Mouse (Mus musculus): ENCODE data around the gene Chrm4. TPM values are rescaled to one million over a fixed set of nuclear protein-coding genes. Genes with fewer than 3 reads are reported as not detected.

The Chrm4 gene
- not detected for total RNA-seq (2021)
- long read RNA-seq, experiment 1: 0 reads
- long read RNA-seq, experiment 2: 0 reads

DNA sequence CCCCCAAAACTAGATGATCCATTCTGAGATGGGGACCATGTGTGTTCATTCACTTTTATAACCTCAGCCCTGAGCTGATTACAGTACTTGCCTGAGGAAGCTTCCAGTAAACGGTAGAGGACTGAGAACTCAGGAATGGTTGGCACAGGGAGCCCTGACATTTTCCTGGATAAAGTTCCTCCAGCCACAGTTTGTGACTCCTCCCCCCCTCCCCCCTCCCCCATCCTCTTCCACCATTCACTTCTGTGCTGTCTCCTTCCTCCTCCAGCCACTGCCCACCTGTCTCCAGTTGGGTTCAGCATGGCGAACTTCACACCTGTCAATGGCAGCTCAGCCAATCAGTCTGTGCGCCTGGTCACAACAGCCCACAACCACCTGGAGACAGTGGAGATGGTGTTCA, at the start of gene Chrm4:
TSS of gene Chrm4 (plus strand) at position 301 of the 400 bp plus-strand sequence.
- DNase-seq: no peak

GRCm38 (mm10) chr2:91878387-91879180, 48.5 kb upstream of the Chrm4 start:
- no peak for DNase-seq

DNA sequence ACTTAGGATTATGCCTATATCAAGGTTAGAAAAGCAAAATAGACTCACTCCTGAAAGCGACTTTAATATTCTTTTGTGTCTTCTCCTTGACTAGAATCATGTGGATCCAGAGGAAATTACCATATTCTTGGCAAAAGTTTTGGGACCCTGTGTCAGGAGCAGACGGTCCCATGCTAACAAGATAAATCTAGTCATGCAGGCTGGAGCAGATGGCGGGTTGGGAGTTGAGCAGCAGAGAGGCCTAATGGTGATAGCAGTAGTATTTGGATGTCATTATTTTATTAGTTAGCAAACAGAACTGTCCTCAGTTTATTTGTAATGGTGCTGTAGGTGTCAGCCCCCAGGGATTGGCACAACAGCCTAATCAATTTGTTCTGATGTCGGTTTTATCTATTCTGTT, 43.1 kb upstream of the Chrm4 start:
- DNase-seq: no peak

DNA sequence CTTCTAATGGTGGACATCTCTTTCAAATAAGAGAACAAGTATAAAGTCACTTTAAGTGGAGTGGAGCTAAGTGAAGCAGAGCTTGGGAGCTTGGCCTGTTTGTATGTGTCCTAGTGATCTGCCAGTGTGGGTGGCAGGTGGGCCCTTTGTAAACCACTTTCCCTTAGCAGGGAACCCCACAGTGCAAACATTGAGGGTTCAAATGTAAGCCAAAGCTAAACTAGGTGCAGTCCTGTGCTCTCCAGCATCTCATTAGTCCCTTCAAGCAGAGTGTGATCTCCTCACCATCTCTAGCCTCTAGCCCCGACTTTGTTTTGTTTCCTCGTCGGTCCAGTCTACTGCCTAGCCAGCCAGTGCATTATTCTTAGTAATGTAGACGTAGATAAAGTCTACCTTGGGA, 42.4 kb upstream of the Chrm4 start:
- DNase-seq: no peak

DNA sequence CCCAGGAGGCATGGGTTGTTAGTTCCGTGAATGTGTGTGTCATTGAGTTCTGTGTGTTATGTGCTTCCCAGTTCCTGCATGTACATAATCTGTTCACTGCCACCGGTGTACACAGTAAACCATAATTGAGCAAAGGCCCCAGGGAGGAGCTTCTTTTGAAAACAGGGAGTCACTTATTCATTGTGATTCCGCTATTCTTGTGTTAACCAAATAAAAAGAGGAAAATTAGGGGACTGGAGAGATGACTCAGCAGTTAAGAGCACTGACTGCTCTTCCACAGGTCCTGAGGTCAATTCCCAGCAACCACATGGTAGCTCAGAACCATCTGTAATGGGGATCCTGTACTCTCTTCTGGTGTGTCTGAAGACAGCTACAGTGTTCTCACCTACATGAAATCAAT, 32.3 kb upstream of the Chrm4 start:
- DNase-seq: no peak

GRCm38 (mm10) chr2:91895401-91895800, 31.6 kb upstream of the Chrm4 start:
- no peak for DNase-seq

- DNase-seq: no peak
These were observed 29.1 kb upstream of the Chrm4 start for GRCm38 (mm10) chr2:91897968-91898367.

DNA sequence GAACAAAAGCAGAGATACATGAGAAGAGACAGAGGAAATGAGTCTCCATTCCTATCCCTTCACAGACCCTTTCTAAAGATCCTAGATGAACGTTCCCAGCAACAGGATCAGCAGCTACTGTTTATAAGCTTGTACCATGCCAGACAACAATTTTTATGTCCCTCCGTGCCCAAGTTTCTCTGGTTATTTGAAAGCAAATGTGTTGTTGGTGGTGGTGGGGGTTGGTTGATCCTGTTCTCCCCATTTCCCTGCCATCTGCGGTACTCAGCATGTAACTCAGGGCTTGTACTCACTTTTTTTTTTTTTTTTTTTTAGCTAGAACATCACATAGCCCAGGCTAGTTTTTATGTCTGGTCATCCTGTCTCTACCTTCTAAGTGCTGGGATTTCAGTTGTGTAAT, 27.9 kb upstream of the Chrm4 start:
- no peak for DNase-seq

DNA sequence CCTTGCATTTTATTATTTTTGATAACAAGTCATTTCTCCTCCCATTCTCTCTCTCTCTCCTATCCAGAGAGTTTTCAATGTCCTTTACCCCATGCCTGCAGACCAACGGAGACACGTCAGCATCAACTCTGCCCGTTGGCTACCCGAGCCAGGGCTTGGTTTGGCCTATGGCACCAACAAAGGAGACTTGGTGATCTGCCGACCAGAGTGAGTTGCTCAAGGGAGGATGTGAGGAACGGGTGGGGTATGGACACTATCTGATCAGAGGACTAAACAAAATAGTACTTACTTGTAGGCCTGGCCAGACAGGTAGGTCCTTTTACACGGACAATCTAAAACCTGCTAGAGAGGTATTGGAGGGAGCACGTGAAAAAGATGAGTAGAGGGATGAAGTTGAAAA, 26.6 kb upstream of the Chrm4 start:
- DNase-seq: no peak

DNA sequence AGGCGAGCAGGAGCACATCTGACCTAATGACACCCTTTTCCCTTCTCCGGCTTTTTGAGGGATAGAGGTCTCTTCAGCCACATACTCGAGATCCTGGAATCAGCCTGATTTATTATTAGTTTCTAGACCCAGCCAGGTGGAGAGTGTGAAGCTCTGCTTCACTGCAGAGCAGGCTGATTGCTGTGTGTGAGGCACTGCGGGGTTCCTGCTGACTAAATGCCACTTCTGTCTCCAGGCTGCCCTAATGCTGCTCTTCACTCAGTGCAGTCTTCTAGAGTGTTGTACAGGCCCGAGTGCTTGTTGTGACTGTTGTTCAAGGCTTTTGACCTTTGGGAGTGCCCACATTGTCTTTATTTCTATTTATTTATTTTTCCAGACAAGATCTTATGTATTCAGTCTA, 24.7 kb upstream of the Chrm4 start:
- DNase-seq: no peak

DNA sequence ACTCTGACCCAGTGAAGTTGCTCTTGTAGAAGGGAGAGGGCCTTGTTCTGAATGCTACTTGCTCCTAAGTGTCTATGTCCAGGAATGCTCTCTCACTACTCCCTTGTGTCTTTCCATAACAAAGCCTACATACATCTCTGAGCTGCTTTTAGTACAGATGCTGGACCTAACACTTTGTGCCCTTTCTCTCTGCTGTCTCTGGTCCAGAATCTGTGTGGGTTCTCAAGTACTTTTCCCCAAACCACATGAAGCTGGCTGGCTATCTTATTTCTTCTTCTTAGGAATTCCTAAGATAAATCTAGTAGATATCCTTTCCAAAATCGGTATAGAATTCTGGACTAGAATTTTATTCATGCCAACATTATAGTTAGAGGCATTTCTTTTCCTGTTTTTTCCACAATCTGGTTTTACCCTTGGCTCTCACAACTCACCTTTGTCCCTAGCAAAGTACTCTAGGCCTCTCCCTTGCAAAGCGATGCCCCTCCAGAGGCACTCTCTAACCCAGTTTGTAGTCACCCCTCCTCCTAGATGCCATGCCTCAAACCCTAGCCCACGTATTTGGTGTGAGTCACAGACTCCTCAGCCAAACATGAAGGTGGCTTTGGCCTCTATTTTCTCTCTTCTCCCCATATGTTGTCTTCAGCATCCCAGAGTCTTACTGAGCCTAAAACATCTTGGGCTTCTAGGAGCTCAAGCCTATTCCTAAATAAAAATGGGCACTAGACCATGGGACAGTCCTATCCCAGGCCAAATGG, 23.7 kb upstream of the Chrm4 start:
- no peak for DNase-seq

DNA sequence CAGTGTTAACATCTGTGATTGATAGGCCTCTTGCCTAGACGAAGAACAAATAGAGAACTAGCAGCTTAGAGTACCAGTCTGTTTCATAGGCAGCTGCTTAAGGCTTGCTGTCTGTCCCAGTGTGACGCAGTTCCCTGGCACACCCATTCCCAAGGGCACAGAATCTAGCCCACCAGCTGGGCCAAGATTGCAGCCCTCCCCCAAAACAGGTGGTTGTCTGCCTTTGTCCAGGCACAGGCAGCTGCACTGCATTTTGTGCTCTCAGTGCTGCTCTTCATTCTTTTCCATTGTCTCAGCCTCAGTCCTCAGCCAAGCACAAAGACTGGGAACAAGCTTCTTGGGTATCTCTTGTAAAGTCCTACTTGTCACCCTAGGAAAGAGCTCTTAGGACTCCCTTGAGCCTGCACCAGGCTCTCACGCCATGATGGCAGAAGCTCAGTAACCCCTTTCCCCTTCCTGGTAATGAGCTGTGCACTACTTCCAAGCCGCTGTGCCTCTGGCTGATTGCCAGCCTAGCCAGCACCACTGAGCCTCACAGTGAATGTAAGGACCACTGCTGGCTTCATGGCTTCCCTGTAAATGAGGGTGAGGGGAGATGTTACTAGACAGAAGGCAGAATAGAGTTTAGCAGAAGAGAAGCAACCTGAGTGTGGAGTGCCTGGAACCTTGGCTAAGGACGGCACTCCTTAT, 22.3 kb upstream of the Chrm4 start:
- DNase-seq: no peak

DNA sequence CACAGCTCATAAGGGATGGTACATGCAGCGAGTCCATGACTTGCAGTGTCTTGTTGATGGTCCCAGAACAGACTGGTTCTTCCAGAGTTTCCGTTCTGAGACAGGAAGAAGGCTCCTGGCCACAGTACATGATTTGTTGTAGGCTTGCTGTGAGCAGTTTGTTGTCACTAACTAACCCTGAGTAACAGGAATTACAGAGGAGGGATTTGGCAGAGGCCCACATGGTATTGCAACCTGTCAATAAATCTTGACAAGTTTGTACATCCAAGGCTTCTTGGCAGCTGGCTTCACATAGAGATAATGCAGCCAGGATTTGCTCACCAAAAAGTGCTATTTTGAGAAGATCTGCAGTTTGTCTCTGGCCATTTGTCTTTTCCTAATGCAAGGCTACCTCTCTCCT, 20.9 kb upstream of the Chrm4 start:
- no peak for DNase-seq

- no peak for DNase-seq
These were observed 14.4 kb upstream of the Chrm4 start for GRCm38 (mm10) chr2:91912616-91913015.

DNA sequence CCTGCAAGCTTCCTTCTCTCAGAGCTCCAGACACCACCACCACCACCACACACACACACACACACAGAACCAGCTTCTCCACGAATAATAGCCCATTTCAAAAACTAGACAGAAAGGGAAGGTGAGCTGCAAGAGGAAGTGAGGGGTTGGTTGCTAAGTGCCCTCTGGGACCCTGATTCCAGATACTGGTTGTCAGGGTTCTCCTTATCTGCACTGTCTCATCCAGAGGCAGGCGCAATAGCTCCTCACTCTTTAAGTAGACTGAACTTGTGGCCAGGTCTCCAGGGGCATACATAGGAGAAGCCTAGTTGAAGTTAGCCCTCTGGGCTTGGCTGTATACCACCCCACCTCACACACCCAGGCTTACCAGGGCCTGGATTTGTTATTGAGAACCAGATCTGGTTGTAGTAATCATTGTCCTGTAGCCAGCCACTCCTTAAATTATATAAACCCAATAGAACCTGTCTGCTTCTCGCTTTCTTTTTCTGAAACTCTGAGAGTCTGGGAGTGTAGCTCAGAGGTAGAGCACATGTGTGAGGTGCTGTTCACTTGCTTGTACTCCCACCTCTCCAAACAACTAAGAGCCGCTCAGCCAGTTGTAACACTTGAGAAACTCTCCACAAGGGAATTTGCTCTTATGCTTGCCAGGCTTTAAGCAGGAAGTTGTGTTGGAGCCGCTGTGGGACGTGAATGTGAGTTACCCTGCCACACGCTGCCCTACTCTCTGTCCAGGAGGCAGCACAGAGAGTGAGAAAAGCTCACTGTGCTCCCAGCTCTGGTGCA, 13.5 kb upstream of the Chrm4 start:
- no peak for DNase-seq

- DNase-seq: no peak
These were observed 10.6 kb upstream of the Chrm4 start for GRCm38 (mm10) chr2:91916346-91916977.

- DNase-seq: no peak
These were observed 10.0 kb upstream of the Chrm4 start for GRCm38 (mm10) chr2:91917096-91917495.

- DNase-seq: no peak
These were observed 6.9 kb upstream of the Chrm4 start for GRCm38 (mm10) chr2:91920130-91920529.

- peak; percentile 63 to 86 for DNase-seq
These were observed 5.8 kb upstream of the Chrm4 start for GRCm38 (mm10) chr2:91921181-91921789.

- peak in 1 of 2 experiments; percentile 48 for DNase-seq
These were observed 5.1 kb upstream of the Chrm4 start for GRCm38 (mm10) chr2:91921790-91922570.

All from heart, adult 18-20 months (tissue).